Mouse (Mus musculus) forebrain, embryonic 14.5 days (tissue): ENCODE results near the gene Zzef1. TPM values are rescaled to one million over a fixed set of nuclear protein-coding genes. Genes with fewer than 3 reads are reported as not detected.
A peak's percentile ranks its signal among the peaks of the same experiment; 100 is the strongest.

Experiments used
- ATAC-seq: fragments of 200-750 bp; cut with Nextera tagmentation; 2 replicates; pipeline ENCODE4 v1.8.0; 2017; ENCODE audit warnings: mild to moderate bottlenecking, moderate library complexity
- DNase-seq: peaks from one replicate; pipeline ENCODE4 v3.0.0-alpha.2; 2015; ENCODE audit warnings: low spot score
- H3K27ac ChIP-seq: fragments of 300-500 bp; sonication (generic); 2 replicates; pipeline ENCODE4 v1.5.1; 2014; ENCODE audit warnings: low read depth, mild to moderate bottlenecking, control low read depth, low read length, moderate library complexity
- H3K27me3 ChIP-seq: fragments of 300-500 bp; sonication (generic); replicated peaks from 2 replicates; pipeline ENCODE4 v1.6.1; 2014; ENCODE audit warnings: low read length, control low read depth, mixed read lengths; ENCODE audit not compliant: control insufficient read depth, insufficient read depth
- H3K36me3 ChIP-seq: fragments of 300-500 bp; sonication (generic); 2 replicates; pipeline ENCODE4 v1.6.1; 2014; ENCODE audit warnings: low read length, control low read depth; ENCODE audit not compliant: control insufficient read depth, insufficient read depth
- H3K4me1 ChIP-seq: fragments of 300-500 bp; sonication (generic); 2 replicates; pipeline ENCODE4 v1.6.1; 2014; ENCODE audit warnings: antibody characterized with exemption, low read length, control low read depth; ENCODE audit not compliant: control insufficient read depth, insufficient read depth
- H3K4me2 ChIP-seq: fragments of 300-500 bp; sonication (generic); 2 replicates; pipeline ENCODE4 v1.6.1; 2014; ENCODE audit warnings: mild to moderate bottlenecking, control low read depth, low read length
- H3K4me3 ChIP-seq: fragments of 300-500 bp; sonication (generic); 2 replicates; pipeline ENCODE4 v1.5.1; 2014; ENCODE audit warnings: low read depth, low read length, control low read depth
- H3K9ac ChIP-seq: fragments of 300-500 bp; sonication (generic); 2 replicates; pipeline ENCODE4 v1.6.1; 2014; ENCODE audit warnings: mild to moderate bottlenecking, low read length, control low read depth, moderate library complexity
- H3K9me3 ChIP-seq: fragments of 300-500 bp; sonication (generic); replicated peaks from 2 replicates; pipeline ENCODE4 v1.6.1; 2016; ENCODE audit warnings: low read length, control low read depth, mixed read lengths; ENCODE audit not compliant: control insufficient read depth
- WGBS: fragments of 180-500 bp; shearing (Covaris S2); extraction: QIAGEN DNeasy Blood & Tissue Kit; methylation state at CpG from one replicate; pipeline ENCODE4 v1.1.7; 2014; 5-methylcytosine and 5-hydroxymethylcytosine counted together
- polyA plus RNA-seq: library from polyadenylated mRNA; unstranded; fragments of >200 nt; fragmentation: Nextera tagmentation; extraction: Ambion mirVana; gene quantifications from 2 replicates; pipeline ENCODE4 v1.2.1, GENCODE M21; 2014

The Zzef1 gene
- polyA plus RNA-seq, 1 experiment from 2014 or later = 9.9 TPM

GRCm38 (mm10) chr11:72847831-72848628 lies 52.0 kb downstream of the Zzef1 start:
- ATAC-seq (no peak), DNase-seq (no peak)
- Histone ChIP-seq H3K4me3 (no peak overlapping the region), H3K36me3 (peaks cover 65% of the 10 kb centered on the region), H3K27ac (no peak overlapping the region), H3K9ac (no peak overlapping the region), H3K9me3 (no peaks in the 10 kb centered on the region), H3K27me3 (no peaks in the 10 kb centered on the region), H3K4me2 (no peak overlapping the region), H3K4me1 (no peaks in the 10 kb centered on the region)
- 94% methylated on average over 1 of the region's 1 CpGs for WGBS

- 86% methylated on average over 9 of the region's 9 CpGs for WGBS
- no peak overlapping the region for H3K4me3 ChIP-seq
- ATAC-seq = no peak
- no peaks in the 10 kb centered on the region for H3K9me3 ChIP-seq
- H3K4me2 ChIP-seq = no peak overlapping the region
- H3K27me3 ChIP-seq = no peaks in the 10 kb centered on the region
- H3K4me1 ChIP-seq = no peaks in the 10 kb centered on the region
- peaks cover 71% of the 10 kb centered on the region for H3K36me3 ChIP-seq
- DNase-seq = peak; percentile 0
- no peak overlapping the region for H3K9ac ChIP-seq
- H3K27ac ChIP-seq = no peak overlapping the region
Measured at GRCm38 (mm10) chr11:72850419-72851131, 54.5 kb downstream of the Zzef1 start.

- ATAC-seq = no peak
- H3K36me3 ChIP-seq = peaks cover 74% of the 10 kb centered on the region
- H3K9ac ChIP-seq = no peak overlapping the region
- no peaks in the 10 kb centered on the region for H3K4me1 ChIP-seq
- no peak overlapping the region for H3K4me2 ChIP-seq
- no peak overlapping the region for H3K27ac ChIP-seq
- DNase-seq = no peak
- H3K4me3 ChIP-seq = no peak overlapping the region
- 90% methylated on average over 4 of the region's 4 CpGs for WGBS
- no peaks in the 10 kb centered on the region for H3K9me3 ChIP-seq
- H3K27me3 ChIP-seq = no peaks in the 10 kb centered on the region
Measured at GRCm38 (mm10) chr11:72851214-72851613, 55.2 kb downstream of the Zzef1 start.

- no peaks in the 10 kb centered on the region for H3K4me1 ChIP-seq
Measured at GRCm38 (mm10) chr11:72852122-72852521, 56.1 kb downstream of the Zzef1 start.

GRCm38 (mm10) chr11:72853086-72853485 lies 57.1 kb downstream of the Zzef1 start:
- H3K4me3 ChIP-seq = no peak overlapping the region
- H3K4me2 ChIP-seq = no peak overlapping the region
- no peak for DNase-seq
- H3K9ac ChIP-seq = no peak overlapping the region
- 81% methylated on average over 4 of the region's 4 CpGs for WGBS
- ATAC-seq = no peak
- H3K4me1 ChIP-seq = no peaks in the 10 kb centered on the region
- H3K36me3 ChIP-seq = peaks cover 76% of the 10 kb centered on the region
- no peak overlapping the region for H3K27ac ChIP-seq
- no peaks in the 10 kb centered on the region for H3K27me3 ChIP-seq
- no peaks in the 10 kb centered on the region for H3K9me3 ChIP-seq

More at GRCm38 (mm10) chr11:72852122-72852521, 56.1 kb downstream of the Zzef1 start:
- H3K4me3 ChIP-seq = no peak overlapping the region
- H3K36me3 ChIP-seq = peaks cover 76% of the 10 kb centered on the region
- no peaks in the 10 kb centered on the region for H3K27me3 ChIP-seq
- WGBS = 100% methylated on average over 1 of the region's 1 CpGs
- H3K9ac ChIP-seq = no peak overlapping the region
- no peak overlapping the region for H3K27ac ChIP-seq
- no peak overlapping the region for H3K4me2 ChIP-seq
- ATAC-seq (no peak), DNase-seq (no peak)
- H3K9me3 ChIP-seq = no peaks in the 10 kb centered on the region

- Histone ChIP-seq H3K36me3 (peaks cover 73% of the 10 kb centered on the region), H3K4me2 (no peak overlapping the region)
Measured at GRCm38 (mm10) chr11:72854251-72854650, 58.2 kb downstream of the Zzef1 start.

GRCm38 (mm10) chr11:72856764-72857163 lies 60.7 kb downstream of the Zzef1 start:
- no peak overlapping the region for H3K9ac ChIP-seq
- WGBS = 91% methylated on average over 2 of the region's 2 CpGs
- no peak overlapping the region for H3K27ac ChIP-seq
- ATAC-seq (no peak), DNase-seq (no peak)
- H3K27me3 ChIP-seq = no peaks in the 10 kb centered on the region
- H3K4me2 ChIP-seq = no peak overlapping the region
- H3K9me3 ChIP-seq = no peaks in the 10 kb centered on the region
- H3K4me1 ChIP-seq = no peaks in the 10 kb centered on the region
- peaks cover 81% of the 10 kb centered on the region for H3K36me3 ChIP-seq
- H3K4me3 ChIP-seq = no peak overlapping the region

More at GRCm38 (mm10) chr11:72854251-72854650, 58.2 kb downstream of the Zzef1 start:
- Histone ChIP-seq H3K27ac (no peak overlapping the region), H3K4me3 (no peak overlapping the region), H3K27me3 (no peaks in the 10 kb centered on the region), H3K9ac (no peak overlapping the region), H3K4me1 (no peaks in the 10 kb centered on the region), H3K9me3 (no peaks in the 10 kb centered on the region)
- ATAC-seq (no peak), DNase-seq (no peak)
- 95% methylated on average over 3 of the region's 3 CpGs for WGBS

GRCm38 (mm10) chr11:72861236-72861635 lies 65.2 kb downstream of the Zzef1 start:
- Histone ChIP-seq H3K4me1 (no peaks in the 10 kb centered on the region), H3K4me2 (no peak overlapping the region), H3K9ac (no peak overlapping the region), H3K4me3 (no peak overlapping the region), H3K27ac (no peak overlapping the region), H3K36me3 (peaks cover 74% of the 10 kb centered on the region), H3K9me3 (no peaks in the 10 kb centered on the region), H3K27me3 (no peaks in the 10 kb centered on the region)
- DNase-seq = no peak
- ATAC-seq = no peak
- WGBS = 95% methylated on average over 3 of the region's 3 CpGs

- ATAC-seq (no peak), DNase-seq (no peak)
- Histone ChIP-seq H3K27me3 (no peaks in the 10 kb centered on the region), H3K4me3 (no peak overlapping the region), H3K4me1 (no peaks in the 10 kb centered on the region), H3K9ac (no peak overlapping the region), H3K36me3 (peaks cover 80% of the 10 kb centered on the region), H3K9me3 (no peaks in the 10 kb centered on the region), H3K27ac (no peak overlapping the region), H3K4me2 (no peak overlapping the region)
- WGBS = 87% methylated on average over 7 of the region's 7 CpGs
Measured at GRCm38 (mm10) chr11:72866446-72866845, 70.4 kb downstream of the Zzef1 start.
